Mouse (Mus musculus) liver, postnatal 0 days (tissue): ENCODE results near the gene Cckbr.

Experiments
- CTCF ChIP-seq: sonication (generic); IDR thresholded peaks from 2 replicates; pipeline ENCODE4 v1.5.1; 2016; ENCODE audit warnings: antibody characterized with exemption, low read depth
- EP300 ChIP-seq: IDR thresholded peaks from 2 replicates; pipeline ENCODE4 v1.6.1; 2016; ENCODE audit warnings: antibody characterized with exemption, low read depth, mild to moderate bottlenecking

- no peak for TF ChIP-seq CTCF
- TF ChIP-seq EP300, result no peak
These were observed 84.6 kb downstream of the Cckbr start for GRCm38 (mm10) chr7:105510143-105510542.
